Mouse (Mus musculus): ENCODE measurements around the gene Phf20.

DNA sequence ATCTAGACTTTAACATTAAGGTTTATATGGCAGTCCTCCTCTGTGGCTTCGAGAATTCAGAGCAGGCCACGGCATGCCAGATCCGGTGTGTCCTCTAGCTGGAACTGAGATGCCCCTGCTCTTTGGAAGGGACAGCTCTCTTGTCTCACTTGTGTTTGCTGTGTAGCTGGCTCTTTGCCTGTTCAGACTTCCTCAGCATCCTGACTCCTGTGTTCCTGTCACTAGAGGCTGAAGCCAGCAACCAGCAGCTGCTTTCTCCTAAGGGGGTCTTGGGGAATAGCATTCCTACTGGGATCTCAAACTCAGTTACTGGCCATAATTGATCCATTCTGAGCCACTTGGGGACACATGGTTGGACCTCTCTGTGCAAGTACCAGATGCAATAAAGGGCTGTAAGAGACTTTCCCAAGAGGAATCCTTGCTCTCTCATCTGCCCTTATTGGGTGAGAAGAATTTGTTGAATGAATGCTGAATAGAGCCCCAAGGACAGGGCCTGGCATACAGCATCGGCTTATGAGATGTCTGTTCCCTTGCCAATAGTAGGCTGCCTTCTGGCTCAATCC, 153.1 kb downstream of the Phf20 start:
- TF ChIP-seq GATA1 (IDR thresholded peaks at IDR 0.05; ENCODE audit: low read length) = no peak
- TF ChIP-seq TAL1 (IDR thresholded peaks at IDR 0.05; ENCODE audit: low read length) = no peak
